Mouse (Mus musculus) erythroblast, embryonic 14.5 days (primary cell): ENCODE results near the gene A030003K21Rik. TPM values are rescaled to one million over a fixed set of nuclear protein-coding genes. Genes with fewer than 3 reads are reported as not detected.
"Not testable (repeated sequence)": the region's sequence is repeated elsewhere in the genome, so short reads cannot be mapped to it uniquely, and the experiment has no call there.

ENCODE experiments used
- H3K27me3 ChIP-seq: 2 replicates; pipeline ENCODE4 v1.6.1; 2012; ENCODE audit warnings: inconsistent platforms; ENCODE audit not compliant: control insufficient read depth
- H3K36me3 ChIP-seq: 2 replicates; pipeline ENCODE4 v1.6.1; 2012; ENCODE audit warnings: mild to moderate bottlenecking, inconsistent platforms; ENCODE audit not compliant: control insufficient read depth
- H3K4me1 ChIP-seq: 2 replicates; pipeline ENCODE4 v1.6.1; 2012; ENCODE audit warnings: inconsistent platforms; ENCODE audit not compliant: control insufficient read depth
- H3K4me3 ChIP-seq: replicated peaks from 2 replicates; pipeline ENCODE3; 2012; ENCODE audit warnings: moderate library complexity, mild to moderate bottlenecking, inconsistent platforms
- H3K9me3 ChIP-seq: 2 replicates; pipeline ENCODE4 v1.6.1; 2012; ENCODE audit warnings: low read length, inconsistent platforms, mixed read lengths; ENCODE audit not compliant: control insufficient read depth
- GATA1 ChIP-seq: IDR thresholded peaks from 2 replicates; pipeline ENCODE4 v1.6.1; 2012; ENCODE audit warnings: low read length, inconsistent platforms, mixed read lengths
- TAL1 ChIP-seq: IDR thresholded peaks from 3 replicates; pipeline ENCODE4 v1.6.1; 2012; ENCODE audit warnings: low read length, inconsistent platforms, mixed read lengths
- polyA plus RNA-seq: library from polyadenylated mRNA; stranded (reverse); fragments of >175 nt; gene quantifications from 2 replicates; pipeline ENCODE4 v1.2.3, GENCODE M21; 2012

A030003K21Rik gene
- polyA plus RNA-seq, 1 experiment: not detected

- Histone ChIP-seq H3K4me3 (no peak within 1 kb of the TSS), H3K9me3 (no peaks in the 10 kb centered on the region), H3K36me3 (no peaks in the 10 kb centered on the region), H3K27me3 (no peaks in the 10 kb centered on the region), H3K4me1 (no peaks in the 10 kb centered on the region)
- TF ChIP-seq TAL1: no peak
- TF ChIP-seq GATA1: no peak
Observed at GRCm38 (mm10) chr1:82924650-82925049, 18.5 kb downstream of the A030003K21Rik start, which contains the start of gene A030014E15Rik. TSS of gene A030014E15Rik (plus strand) at chr1:82924917.

DNA sequence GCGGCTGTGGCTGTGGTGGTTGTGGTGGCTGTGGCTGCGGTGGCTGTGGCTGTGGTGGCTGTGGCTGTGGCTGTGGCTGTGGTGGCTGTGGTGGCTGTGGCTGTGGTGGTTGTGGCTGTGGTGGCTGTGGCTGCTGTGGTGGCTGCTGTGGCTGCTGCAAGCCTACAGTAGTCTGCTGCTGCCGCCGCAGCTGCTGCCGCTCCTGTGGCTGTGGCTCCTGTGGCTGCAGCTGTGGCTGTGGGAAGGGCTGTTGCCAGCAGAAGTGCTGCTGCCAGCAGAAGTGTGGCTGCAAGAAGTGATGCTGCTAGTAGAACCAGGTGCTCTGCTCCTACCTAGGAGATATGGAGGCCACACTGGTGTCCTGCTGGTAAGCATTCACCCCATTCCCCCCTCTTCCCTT is 29.8 kb downstream of the A030003K21Rik start:
- Histone ChIP-seq H3K4me1 (peaks cover 20% of the 10 kb centered on the region), H3K36me3 (peaks cover 22% of the 10 kb centered on the region)
- H3K4me3 ChIP-seq, H3K27me3 ChIP-seq, H3K9me3 ChIP-seq: not testable (repeated sequence)

- Histone ChIP-seq H3K4me3 (no peak within 1 kb of the TSS), H3K9me3 (no peaks in the 10 kb centered on the region), H3K36me3 (peaks cover 25% of the 10 kb centered on the region), H3K4me1 (peaks cover 20% of the 10 kb centered on the region), H3K27me3 (no peaks in the 10 kb centered on the region)
- TF ChIP-seq GATA1 (no peak), TAL1 (no peak)
Observed at GRCm38 (mm10) chr1:82913025-82913424, 30.2 kb downstream of the A030003K21Rik start, which contains the start of gene A030005L19Rik. TSS of gene A030005L19Rik (plus strand) at chr1:82913325.

DNA sequence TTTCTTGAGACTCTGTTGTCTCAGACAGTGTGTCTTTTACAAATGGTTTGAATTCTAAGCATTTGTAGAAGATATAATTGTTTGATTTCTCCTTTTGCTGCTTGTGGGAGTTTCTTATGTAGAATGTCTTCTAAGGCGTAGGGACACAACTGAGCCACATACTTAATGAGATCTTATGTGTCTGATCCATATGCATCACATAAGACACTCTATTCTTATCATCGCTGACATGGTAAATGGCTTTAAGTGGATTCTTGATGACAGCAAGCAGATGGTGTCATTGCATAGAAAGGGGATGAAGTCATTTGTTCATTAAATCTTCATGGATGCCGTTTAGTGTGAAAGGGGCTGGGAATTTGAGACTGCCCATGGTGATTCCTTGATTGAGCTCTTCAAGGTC is 37.3 kb downstream of the A030003K21Rik start:
- peaks cover 6% of the 10 kb centered on the region for H3K4me1 ChIP-seq
- H3K9me3 ChIP-seq: no peaks in the 10 kb centered on the region
- no peaks in the 10 kb centered on the region for H3K27me3 ChIP-seq
- no peak overlapping the region for H3K4me3 ChIP-seq
- no peak for TF ChIP-seq GATA1
- no peak for TF ChIP-seq TAL1
- peaks cover 87% of the 10 kb centered on the region for H3K36me3 ChIP-seq

- Histone ChIP-seq H3K27me3 (no peaks in the 10 kb centered on the region), H3K4me1 (no peaks in the 10 kb centered on the region), H3K9me3 (no peaks in the 10 kb centered on the region), H3K36me3 (peaks cover 97% of the 10 kb centered on the region), H3K4me3 (no peak overlapping the region)
- TF ChIP-seq TAL1 (no peak), GATA1 (no peak)
Observed at GRCm38 (mm10) chr1:82901201-82901600, 42.0 kb downstream of the A030003K21Rik start.

DNA sequence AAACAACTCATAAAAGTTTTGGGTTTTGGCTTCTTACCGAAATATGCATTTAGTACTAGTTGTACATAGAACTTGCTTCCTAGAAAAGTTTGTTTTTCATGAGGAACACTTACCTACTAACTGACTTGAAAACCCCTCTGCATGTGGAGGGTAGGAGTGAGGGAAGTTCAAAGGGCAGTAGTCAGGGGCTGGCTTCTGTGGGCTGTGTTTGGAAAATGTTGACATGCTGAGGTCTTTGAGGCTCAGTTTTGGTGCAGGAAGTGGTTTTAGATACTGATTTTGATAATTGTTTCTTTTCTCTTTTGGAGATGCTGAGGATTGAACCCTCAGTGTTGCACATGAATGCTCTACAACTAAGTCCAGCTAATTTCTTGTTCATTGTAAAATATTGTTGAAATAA is 42.6 kb downstream of the A030003K21Rik start:
- Histone ChIP-seq H3K9me3 (no peaks in the 10 kb centered on the region), H3K36me3 (peaks cover 98% of the 10 kb centered on the region), H3K4me1 (no peaks in the 10 kb centered on the region), H3K27me3 (no peaks in the 10 kb centered on the region), H3K4me3 (no peak overlapping the region)
- TF ChIP-seq TAL1 (no peak), GATA1 (no peak)

DNA sequence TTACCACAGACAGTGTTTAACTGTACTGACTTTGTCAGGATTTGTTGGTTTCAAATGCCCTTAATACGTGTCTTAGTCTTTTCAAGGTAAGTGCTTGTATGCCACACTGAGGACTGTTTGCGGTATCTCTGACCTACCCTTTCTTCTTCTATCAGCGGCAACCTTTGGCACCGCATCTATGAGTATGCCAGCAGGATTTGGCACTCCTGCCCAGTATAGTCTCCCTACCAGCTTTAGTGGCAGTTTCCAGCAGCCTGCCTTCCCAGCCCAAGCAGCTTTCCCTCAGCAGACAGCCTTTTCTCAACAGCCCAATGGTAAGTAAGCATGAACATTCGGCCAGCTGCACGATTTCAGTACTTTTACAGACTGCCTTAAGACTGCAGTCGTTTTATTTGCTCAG is 49.9 kb downstream of the A030003K21Rik start:
- TF ChIP-seq TAL1 (no peak), GATA1 (no peak)
- H3K9me3 ChIP-seq: no peaks in the 10 kb centered on the region
- H3K36me3 ChIP-seq: peaks cover 100% of the 10 kb centered on the region
- H3K27me3 ChIP-seq: no peaks in the 10 kb centered on the region
- H3K4me3 ChIP-seq: no peak overlapping the region
- H3K4me1 ChIP-seq: no peaks in the 10 kb centered on the region

Other genes with a start within 250 kb of the A030003K21Rik start
- 33.2 and 34.7 TPM in 2 replicates for gene Mff, start 218.5 kb downstream of the A030003K21Rik start, polyA plus RNA-seq
- not detected in 2 replicates for gene Tm4sf20, start 174.9 kb downstream of the A030003K21Rik start, polyA plus RNA-seq
- gene Gm47791, start 172.1 kb downstream of the A030003K21Rik start, polyA plus RNA-seq: not detected in 2 replicates
- 5.0 and 5.5 TPM in 2 replicates for gene Agfg1, start 103.9 kb downstream of the A030003K21Rik start, polyA plus RNA-seq
- 0.12 TPM in 1 of 2 replicates, not detected in the other for gene A030005L19Rik, start 30.1 kb downstream of the A030003K21Rik start, polyA plus RNA-seq
- gene A030014E15Rik, start 18.5 kb downstream of the A030003K21Rik start, polyA plus RNA-seq: not detected in 2 replicates
- gene Gm6217, start 12.0 kb downstream of the A030003K21Rik start, polyA plus RNA-seq: not detected in 2 replicates
- gene Gm7544, start 12.6 kb upstream of the A030003K21Rik start, polyA plus RNA-seq: not detected in 2 replicates
- not detected in 2 replicates for gene Gm47955, start 16.9 kb upstream of the A030003K21Rik start, polyA plus RNA-seq
- gene Gm47959, start 57.2 kb upstream of the A030003K21Rik start, polyA plus RNA-seq: not detected in 2 replicates
- not detected in 2 replicates for gene Slc19a3, start 95.1 kb upstream of the A030003K21Rik start, polyA plus RNA-seq
- gene Krtap28-10, start 99.1 kb upstream of the A030003K21Rik start, polyA plus RNA-seq: 0.04 TPM in 1 of 2 replicates, not detected in the other
- not detected in 2 replicates for gene Gm47969, start 101.5 kb upstream of the A030003K21Rik start, polyA plus RNA-seq
- not detected in 2 replicates for gene A030005K14Rik, start 116.0 kb upstream of the A030003K21Rik start, polyA plus RNA-seq
- not detected in 2 replicates for gene Krtap28-13, start 117.5 kb upstream of the A030003K21Rik start, polyA plus RNA-seq
- not detected in 2 replicates for gene Ccl20, start 173.4 kb upstream of the A030003K21Rik start, polyA plus RNA-seq
- not detected in 2 replicates for gene Daw1, start 216.4 kb upstream of the A030003K21Rik start, polyA plus RNA-seq